Mouse (Mus musculus) T-helper 17 cell (primary cell): ENCODE measurements around the gene Lgi1.

Source experiments
- in situ Hi-C, 2 experiments: fragments of 300-600 bp; cut with MboI, MseI; formaldehyde crosslinking; loops; 1 replicate in 1 of 2; 2 replicates in 1 of 2; pipeline ENCODE4 v1.15.1; 2025; ENCODE audit warnings: high pct_unique_total_duplicates in 2 of 2

Gene Lgi1

DNA sequence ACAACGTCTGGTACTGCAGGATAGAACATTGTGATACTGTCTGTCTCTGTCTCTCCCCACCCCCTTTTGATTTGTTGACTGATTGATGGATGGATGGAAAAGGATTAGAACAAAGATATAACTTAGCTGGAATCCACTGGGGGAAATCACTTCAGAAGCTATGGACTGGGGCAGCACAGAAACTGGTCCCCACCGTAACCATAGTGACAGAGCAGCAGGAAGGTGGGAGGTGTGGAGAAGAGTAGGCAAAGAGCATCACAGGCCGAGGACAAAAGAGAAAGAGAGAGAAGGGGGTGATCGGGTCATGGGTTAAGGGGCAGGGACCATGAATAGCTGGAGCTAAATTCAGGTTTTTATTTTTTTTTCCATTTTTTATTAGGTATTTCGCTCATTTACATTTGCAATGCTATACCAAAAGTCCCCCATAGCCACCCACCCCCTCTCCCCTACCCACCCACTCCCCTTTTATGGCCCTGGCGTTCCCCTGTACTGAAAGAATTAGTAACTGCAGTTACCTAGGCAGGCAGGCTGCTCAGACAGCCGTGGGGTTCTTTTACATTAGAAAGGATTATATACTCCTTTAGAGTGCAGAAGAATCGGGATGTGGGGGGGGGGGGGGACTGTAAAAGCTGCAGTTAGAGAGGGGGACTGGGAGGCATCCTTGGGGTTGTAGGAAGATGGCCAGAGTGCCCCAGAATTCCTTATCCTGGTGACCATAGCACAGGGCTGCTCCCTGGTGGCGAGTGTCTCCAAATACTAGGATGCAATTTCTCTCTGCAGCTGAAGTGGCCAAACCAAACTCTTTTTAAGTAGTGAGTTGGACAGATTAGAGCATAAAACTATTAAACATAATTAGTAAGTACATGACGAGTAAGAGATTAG is 60.1 kb downstream of the Lgi1 start:
- in situ Hi-C loops = no loop called here

DNA sequence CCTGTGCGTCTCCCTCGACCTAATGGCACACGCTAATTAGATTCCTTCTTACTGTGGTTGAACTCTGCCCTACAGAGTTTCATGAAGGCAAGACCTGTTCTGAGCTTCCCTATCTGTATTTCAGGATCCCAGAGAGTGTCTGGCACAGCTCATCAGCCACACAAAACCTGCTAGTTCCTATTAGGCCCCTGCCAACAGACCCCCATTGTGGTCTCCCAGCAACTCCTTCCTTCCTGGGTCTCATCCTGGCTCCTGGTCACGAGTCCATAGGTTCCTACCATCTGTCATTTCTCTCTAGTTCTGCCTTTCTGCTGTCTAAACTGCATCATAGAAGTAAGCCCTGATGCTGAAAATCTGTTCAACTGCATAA is 60.7 kb downstream of the Lgi1 start:
- in situ Hi-C loops = no loop called here

DNA sequence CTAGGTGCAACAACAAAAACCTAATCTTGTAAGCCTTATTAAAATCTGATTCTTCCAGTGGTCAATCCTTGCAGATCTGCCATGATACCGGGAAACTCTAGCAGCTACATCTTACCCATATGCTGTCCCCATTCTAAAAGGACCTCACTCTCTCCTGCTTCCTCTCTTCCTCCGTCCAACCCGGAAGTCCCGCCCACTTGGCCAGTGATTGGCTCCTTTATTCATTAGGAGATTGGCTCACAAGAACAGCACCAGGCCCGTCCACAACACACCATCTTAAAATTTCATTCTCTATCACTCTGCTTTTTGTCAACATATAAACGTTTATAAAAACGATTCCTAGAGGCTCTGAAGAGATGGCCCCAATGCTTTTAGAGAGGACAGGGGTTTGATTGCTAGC is 61.5 kb downstream of the Lgi1 start:
- in situ Hi-C loops = no loop called here

DNA sequence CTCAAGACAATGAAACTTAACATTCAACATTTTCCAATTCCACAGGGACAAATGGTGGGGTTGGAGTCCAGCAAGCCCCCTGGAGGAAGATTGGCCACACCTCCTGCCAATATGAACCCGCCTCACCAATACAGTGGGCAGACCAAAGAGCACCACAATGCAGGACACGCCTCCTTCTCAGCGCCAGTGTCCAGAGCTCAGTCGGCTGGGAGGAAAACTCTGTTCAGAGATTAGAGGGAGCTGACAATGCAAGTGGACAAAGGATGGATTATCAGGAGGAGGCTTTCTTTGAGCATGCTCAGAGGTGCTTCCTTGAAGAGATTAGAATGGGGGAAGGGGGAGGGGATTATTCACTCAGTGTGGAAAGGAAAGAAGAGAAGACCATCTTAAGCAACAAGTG is 62.7 kb downstream of the Lgi1 start:
- in situ Hi-C loops = no loop called here

DNA sequence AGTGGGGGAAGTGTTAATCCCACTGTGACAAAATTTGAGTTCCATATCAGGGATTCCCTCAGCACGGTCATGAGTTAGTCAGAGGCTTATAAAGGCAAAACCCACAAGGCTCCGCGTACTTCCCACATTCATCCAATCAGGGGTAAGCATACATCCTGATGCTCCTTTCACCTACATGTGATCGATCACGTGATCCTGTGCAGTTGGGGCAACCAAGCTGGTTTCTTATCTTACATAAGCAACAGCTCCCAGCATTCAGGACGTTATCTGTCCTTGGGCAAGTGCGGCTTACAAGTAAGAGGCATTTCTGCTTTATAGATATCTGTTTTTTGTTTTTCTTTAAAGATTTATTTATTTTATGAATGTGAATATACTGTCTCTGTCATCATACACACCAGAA is 63.7 kb downstream of the Lgi1 start:
- in situ Hi-C loops = no loop called here

DNA sequence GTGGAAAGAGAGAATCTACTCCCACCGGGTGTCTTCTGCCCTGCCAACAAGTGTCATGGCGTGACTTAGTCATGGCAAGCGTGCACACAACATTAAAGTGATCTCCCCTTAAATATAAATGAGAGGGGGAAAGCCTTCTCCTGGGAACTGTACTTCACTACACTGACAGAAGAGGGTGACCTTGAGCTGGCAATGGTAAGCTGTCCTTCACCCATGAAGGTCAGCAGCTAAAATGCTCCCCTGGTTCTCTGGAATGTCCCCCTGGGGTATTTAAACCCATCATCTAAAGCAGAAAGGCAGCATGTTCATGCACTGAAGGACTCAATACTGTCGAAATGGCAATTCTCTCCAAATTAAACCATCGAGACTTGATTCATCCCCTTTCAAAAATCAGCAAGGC is 64.9 kb downstream of the Lgi1 start:
- in situ Hi-C loops = no loop called here

DNA sequence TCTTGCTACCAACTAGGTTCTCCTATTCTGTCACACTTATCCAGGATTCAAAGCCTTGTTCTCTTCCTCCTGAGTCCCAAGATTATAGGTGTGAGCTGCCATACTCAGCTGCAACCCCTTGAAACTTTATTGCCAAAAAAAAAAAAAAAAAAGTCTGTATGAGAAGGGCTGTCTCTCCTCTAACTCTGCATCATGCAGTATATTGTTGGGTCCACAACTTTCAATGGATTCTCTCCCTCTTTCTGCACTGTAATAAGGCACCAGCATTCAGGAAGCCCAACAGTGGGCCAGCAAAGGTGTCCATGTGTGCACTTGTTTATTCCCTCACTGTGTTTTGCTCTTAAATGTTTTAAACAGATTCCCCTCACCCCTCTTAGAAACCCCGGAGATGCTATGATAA is 66.7 kb downstream of the Lgi1 start:
- in situ Hi-C loops = loop anchor here in 1 of 2 experiments (10.0 kb wide), 1 partner anchor 386 kb away; no protein-coding TSS in a partner anchor

DNA sequence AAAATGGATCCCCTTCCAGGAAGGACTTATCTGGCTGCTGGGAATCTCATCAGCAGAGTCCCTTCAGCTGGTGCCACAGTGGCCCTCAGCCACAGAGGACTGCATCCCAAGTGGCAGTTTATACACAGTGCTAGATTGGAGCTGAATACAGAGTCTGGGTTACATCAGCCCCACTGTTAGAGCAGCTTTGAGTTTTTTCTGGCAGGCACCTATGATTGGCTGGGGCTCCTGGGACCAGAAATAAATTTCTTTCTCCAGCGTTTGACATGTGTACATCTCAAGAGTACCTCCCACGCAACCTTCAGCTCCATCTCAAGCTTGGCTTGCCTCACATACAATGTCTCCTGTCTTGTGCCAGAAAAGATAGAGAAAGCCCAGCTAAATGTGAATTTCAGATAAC is 67.9 kb downstream of the Lgi1 start:
- in situ Hi-C loops = loop anchor here in 1 of 2 experiments (10.0 kb wide), 1 partner anchor 387 kb away; no protein-coding TSS in a partner anchor

DNA sequence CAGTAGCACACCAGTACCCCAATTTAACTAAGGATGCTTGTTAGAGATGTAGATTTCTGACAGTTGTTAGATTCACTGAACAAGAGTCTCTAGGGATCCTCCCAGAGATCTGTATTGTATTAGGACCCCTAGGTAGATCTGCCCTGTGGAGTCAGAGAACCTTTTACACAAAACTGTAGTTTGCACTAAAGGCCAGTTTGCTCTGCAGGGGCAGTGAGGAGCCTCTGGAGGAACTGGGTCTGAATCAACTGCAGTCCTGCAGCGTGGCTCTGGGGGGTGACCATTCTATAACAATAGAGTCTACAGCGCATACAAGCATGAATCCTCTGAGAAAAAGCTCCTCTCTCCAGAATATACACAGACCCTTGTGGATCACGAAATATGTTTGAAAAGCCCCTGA is 68.5 kb downstream of the Lgi1 start:
- in situ Hi-C loops = loop anchor here in 1 of 2 experiments (10.0 kb wide), 1 partner anchor 388 kb away; no protein-coding TSS in a partner anchor

DNA sequence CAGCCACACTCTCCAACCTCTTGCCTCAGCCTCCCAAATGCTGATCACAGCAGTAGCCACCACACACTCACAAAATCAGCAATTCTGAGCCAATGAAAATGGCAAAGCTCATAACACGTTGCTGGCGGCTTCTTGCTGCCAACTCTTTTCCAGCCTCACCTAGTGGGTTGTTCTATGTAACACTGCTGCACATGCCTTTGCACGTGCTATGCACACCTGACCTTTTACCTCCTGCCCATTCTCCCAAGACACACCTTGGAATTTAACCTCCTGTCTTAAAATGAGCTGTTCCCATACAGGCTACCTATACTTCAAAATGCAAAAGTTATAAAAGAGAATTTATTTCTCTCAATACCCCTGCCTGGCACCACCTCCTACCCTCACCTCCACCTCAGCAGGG is 72.2 kb downstream of the Lgi1 start:
- in situ Hi-C loops = loop anchor here in 1 of 2 experiments (10.0 kb wide), 1 partner anchor 392 kb away; no protein-coding TSS in a partner anchor

DNA sequence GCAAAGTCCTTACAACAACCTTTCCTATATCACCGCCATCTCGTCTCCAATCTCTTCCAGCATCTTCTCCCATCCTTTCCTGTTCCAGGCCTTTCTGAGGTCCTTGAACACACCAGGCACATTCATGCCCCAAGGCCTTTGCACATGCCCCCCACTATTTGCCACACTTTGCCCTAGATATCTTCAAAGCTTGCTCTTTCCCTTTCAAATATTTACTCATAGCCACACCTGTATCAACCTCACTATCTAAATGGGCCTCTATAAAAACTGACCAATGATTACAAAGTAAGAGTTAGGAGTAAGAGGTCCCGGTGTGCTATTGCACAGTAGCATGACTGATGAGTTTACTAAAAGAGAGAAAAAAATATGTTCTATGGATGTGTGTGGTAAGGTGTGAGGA is 73.0 kb downstream of the Lgi1 start:
- in situ Hi-C loops = loop anchor here in 1 of 2 experiments (10.0 kb wide), 1 partner anchor 393 kb away; no protein-coding TSS in a partner anchor

DNA sequence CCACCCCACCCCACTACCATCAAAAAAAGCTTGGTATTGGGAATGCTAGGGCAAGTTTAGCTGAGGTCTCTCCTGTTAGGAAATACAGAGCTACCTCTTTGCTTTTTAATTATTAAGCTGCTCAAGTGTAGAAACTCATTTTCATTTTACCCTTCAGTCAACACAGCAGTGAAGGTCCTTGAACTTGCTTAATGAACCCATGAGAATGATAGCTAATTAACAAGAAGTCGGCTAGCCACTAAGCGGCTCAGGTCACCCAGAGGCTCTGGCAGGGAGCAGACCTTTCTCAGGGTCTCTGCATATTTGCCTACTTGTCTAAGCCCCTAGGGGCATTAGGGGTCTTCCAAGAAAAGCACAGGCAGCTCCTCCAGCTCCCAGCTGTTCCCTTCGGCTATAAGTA is 75.4 kb downstream of the Lgi1 start:
- in situ Hi-C loops = loop anchor here in 1 of 2 experiments (10.0 kb wide), 1 partner anchor 395 kb away; no protein-coding TSS in a partner anchor

DNA sequence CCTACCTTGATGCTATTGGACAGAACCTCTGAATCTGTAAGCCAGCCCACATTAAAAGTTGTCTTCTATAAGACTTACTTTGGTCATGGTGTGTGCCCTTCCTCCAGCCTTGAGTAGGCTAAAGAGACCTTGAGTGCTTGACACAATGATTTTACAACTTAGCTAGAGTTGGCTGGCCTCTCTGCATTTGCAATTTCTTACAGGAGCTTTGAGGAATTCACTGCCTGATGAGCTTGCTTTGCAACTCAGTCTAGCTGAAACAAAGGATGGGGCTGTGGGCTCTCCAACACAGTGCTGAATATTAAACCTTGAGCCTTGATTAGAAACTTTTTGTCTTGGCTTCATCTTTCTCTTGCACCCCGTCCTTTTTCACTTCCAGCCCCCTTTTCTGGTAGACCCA is 78.9 kb downstream of the Lgi1 start:
- in situ Hi-C loops = no loop called here

DNA sequence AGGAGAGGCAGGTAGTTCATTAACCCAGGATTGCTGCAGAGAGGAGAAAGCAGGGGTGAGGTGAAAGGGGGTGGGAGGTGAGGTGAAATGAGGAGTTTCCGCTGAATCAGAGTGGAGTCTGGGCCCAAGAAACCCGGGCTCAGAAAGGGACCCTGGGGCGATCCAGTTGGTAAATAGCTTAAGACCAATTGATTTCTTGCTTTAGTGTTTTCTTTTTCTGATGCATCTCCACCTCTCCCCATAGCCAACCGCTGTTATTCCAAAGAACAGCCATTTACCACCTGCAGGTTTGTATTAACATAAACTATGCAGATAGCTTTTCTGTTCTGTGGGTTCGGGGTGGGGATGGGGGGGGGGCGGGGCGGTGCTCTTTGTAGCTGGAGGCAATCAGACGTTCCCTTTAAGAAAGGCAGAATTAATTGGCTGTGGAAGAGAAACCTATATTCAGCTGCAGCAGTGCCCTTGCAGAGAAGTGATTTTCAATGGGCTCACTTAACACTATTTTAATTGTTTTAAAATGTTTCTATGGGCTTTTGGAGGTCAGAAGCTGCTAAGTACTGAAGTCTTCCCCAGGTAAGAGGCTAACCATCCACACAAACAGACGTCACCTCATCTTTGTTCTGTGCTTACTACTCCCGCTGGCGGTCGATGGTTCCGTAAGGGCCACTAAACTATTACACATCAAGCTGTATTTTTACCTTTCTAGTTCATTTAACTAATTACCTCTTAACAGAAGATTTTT is 84.1 kb downstream of the Lgi1 start:
- in situ Hi-C loops = no loop called here

DNA sequence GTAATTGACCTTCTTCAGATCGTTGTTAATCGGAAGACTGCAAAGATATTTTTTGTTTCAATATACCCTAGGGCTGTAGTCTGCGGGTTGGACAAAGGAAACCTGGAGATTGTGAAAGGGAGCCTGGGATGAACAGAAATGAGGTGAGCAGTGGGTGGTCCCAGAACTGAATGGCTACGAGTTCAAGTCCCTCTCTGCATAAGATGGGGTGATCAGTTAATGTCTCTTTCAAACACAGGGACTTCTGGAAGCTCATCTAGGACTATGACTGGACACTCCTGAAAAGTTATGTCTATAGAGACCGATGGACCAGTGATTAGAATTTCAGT is 84.6 kb downstream of the Lgi1 start:
- in situ Hi-C loops = no loop called here

DNA sequence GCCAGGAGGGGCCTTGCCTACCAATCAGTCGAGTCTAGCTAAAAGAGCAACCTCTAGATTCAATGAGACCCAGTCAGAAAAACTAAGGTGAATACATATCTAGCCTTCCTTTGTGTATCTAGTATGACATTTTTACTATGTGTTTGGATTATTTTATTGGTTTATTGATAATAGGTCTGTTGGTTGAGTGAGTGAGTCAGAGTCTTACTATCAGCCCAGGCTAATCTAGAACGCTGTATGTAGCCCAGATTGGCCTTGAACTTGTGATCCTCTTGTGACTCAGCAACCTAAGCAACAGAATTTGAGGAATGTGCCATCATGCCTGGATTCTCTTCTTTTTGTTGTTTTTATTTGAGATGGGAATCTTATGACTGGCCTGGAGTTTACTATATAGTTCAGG is 86.9 kb downstream of the Lgi1 start:
- in situ Hi-C loops = loop anchor here (5.0 to 10.0 kb wide), 2 partner anchors 109 to 376 kb away; no protein-coding TSS in a partner anchor

DNA sequence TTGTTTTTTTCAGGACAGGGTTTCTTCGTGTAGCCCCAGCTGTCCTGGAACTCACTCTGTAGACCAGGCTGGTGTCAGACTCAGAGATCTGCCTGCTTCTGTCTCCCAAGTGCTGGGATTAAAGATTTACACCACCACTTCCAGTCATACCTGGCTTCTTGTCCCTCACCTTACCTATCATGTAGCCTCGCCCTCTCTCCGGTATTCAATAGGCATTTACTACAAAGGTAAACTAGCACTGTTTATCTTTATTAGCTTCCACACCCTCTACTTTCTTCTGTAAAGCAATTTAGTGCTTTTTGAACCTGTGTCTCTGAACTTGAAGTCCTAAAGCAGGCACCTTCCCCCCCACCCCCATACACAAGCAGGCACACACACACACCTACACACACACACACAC is 87.4 kb downstream of the Lgi1 start:
- in situ Hi-C loops = loop anchor here (5.0 to 10.0 kb wide), 2 partner anchors 109 to 377 kb away; no protein-coding TSS in a partner anchor

DNA sequence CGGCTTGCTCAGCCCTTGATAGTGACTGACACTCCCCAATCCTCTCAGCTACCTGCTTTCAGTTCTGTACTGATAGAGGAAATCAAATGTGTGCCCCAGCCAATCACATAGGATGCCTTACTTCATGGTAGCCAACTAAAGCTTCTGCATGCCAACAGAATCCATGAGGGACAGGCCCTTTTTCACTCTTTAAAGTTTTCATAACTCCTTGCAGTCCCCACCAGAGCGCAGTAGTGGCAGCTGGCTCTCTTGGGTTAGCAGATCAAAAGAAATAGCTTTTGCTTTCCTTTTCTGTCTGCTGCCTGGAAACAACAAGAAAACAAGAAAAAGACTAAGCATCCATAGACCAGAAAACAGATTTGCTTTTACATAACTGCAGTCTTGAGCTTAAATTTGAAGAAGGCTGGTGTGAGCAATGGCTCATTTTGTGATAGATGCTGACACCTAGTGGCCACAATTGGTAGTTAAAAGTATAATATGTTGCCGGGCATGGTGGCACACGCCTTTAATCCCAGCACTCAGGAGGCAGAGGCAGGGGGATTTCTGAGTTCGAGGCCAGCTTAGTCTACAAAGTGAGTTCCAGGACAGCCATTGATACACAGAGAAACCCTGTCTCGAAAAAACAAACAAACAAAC is 88.3 kb downstream of the Lgi1 start:
- in situ Hi-C loops = loop anchor here (5.0 to 10.0 kb wide), 2 partner anchors 110 to 378 kb away; no protein-coding TSS in a partner anchor

DNA sequence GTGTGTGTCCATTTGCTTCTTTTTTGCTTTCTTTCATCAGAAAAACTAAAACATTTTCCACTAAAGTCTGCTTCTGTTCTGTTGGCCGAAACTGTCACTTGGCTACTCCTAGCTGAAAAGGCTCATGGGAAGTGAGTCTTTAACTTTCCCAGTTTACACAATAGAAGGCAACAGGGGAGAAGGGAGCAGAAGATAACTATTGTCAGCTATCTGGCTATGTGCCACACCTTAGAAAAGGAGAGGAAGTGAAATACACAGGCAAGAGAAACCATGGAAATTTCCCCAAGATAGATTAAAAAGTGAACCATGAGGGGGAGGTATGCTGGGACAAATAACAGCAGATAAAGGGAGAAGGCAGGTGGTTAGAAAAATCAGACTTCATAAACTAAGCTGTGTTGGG is 89.9 kb downstream of the Lgi1 start:
- in situ Hi-C loops = loop anchor here (5.0 to 10.0 kb wide), 2 partner anchors 112 to 379 kb away; no protein-coding TSS in a partner anchor

DNA sequence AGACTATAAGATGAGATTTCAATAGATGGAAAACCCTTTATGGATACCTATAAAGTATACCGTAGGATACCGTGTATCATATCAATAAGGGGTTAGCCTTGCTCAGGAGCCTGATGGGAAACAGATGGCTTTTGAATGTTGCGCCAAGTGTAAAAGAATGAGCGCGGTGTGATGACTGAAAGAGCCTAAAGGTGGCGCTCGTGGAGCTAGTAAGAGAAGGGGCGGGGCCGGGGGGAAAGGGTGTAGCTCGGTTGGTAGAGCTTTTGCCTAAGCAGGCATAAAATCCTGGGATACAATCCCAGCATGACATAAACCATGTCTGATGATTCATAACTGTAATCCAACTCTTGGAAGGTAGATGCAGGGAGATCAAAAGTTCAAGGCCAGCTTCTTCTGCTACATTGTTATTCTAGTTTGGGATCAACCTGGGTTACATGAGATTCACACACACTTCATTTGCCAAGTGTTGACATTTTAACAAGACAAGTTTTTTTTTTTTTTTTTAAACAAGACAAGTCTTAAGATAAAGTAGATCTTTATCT is 90.6 kb downstream of the Lgi1 start:
- in situ Hi-C loops = loop anchor here (5.0 to 10.0 kb wide), 2 partner anchors 113 to 380 kb away; no protein-coding TSS in a partner anchor

DNA sequence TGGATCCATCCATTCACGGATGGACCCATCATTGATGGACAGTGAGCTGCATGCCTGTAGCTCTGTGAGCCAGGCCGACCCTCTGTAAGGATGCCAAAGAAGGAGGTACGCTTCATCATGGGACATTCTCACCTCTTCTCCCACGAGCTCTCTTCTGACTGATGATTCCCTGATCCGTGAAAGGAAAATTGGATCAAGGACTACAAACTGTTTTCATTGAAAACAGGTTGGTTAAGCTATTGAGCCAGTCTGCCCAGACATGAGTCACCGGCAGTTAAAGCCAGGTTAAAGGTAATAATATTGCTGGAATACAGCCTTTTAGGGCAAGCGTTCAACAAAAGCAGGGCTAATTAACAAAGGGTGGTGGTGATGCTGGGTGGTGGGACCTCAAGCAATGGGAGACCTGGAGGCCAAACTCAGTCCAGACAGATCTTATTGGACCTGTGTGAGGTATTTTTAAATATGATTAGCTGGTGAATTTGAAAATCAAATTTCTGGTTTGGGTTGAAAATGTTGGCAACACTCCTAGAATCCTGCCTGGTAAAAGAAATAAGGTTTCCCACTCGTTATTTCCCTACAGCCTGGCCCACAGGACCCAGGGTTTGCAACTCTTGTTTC is 92.0 kb downstream of the Lgi1 start:
- in situ Hi-C loops = loop anchor here in 1 of 2 experiments (5.0 to 10.0 kb wide), 2 partner anchors 114 to 382 kb away; no protein-coding TSS in a partner anchor
